Mouse (Mus musculus) mouse trophoblast stem cell (cell line): ENCODE results near the gene Yod1.

Experiments used
- in situ Hi-C, 2 experiments: fragments of 300-500 bp; cut with MseI, MboI; formaldehyde crosslinking; loops; 2 replicates in 1 of 2; 3 replicates in 1 of 2; pipeline ENCODE4 v1.15.1; 2025

Yod1 gene

DNA sequence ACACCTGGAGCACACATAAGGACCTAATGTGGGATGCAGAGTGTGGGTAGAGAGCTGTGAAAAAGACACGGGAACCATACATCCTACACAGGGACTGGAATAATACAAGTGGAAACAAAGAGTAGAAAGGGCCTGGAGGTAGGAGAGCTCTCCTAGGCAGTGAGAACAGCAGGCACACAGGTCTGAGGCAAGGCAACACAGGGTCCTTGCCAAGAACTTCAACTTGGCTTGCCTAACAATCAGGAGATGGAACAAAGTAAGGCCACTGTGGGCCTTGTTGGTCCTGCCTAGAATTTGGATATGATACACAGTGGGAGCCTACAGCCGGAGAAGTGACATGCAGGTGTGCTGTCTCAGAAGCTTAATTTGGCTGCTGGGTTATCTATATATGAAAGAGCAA lies 52.8 kb downstream of the Yod1 start:
- in situ Hi-C loops = loop anchor here in 1 of 2 experiments (10.0 kb wide), 1 partner anchor 75 kb away; no protein-coding TSS in a partner anchor

DNA sequence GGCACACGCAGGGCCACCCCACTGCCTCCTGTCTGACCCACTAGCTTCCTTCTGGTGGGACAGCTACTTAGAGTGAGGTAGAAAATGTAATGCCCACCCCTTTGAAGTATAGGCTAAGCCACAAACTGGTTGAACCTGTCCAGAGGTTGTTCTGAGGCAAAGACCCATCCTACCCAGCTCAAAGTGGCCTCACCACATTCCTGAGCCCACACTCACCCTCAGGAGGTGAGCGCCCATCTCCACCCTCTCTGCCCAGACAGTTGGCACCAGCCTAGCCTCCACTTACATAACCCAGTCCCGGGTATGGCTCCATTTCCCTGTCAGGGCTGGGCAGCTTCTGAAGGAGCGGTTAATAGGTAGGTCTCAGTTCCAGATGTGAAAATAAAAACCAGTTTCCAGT lies 53.4 kb downstream of the Yod1 start:
- in situ Hi-C loops = loop anchor here in 1 of 2 experiments (10.0 kb wide), 1 partner anchor 76 kb away; no protein-coding TSS in a partner anchor

DNA sequence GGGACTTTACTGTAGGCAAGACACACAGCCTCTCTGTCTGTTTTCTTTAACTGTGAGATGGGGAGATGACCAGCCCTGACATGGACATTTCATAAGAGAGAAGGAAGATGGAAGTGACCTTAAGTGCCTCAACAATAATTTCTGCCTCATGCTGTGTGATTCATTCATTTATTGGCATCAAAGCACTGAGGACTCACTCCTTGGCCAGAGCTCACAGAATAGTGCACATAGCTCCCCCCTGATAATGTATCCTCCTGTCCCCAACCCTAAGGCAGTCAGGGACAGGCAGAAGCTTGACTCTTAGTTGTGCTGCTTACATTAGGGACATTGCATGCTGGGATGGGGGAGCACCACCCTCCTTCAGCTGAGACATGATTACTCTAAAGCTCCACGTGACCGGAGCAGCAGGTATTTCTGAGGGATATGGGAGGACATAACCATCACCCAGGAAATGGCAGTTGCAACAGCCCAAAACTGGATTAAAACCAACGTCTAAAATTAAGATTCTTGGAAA lies 53.9 kb downstream of the Yod1 start:
- in situ Hi-C loops = loop anchor here in 1 of 2 experiments (10.0 kb wide), 1 partner anchor 76 kb away; no protein-coding TSS in a partner anchor
